Mouse (Mus musculus) megakaryocyte, embryonic 14.5 days (primary cell): ENCODE measurements around the gene L3hypdh. TPM values are rescaled to one million over a fixed set of nuclear protein-coding genes. Genes with fewer than 3 reads are reported as not detected.

ENCODE experiments used
- H3K27me3 ChIP-seq: replicated peaks from 2 replicates; pipeline ENCODE3; 2012; ENCODE audit warnings: inconsistent platforms
- H3K36me3 ChIP-seq: replicated peaks from 2 replicates; pipeline ENCODE3; 2012; ENCODE audit warnings: low read length, inconsistent platforms, mixed read lengths
- H3K4me1 ChIP-seq: 2 replicates; pipeline ENCODE4 v1.6.1; 2012; ENCODE audit warnings: inconsistent platforms
- H3K4me3 ChIP-seq: replicated peaks from 2 replicates; pipeline ENCODE3; 2012; ENCODE audit warnings: moderate library complexity, mild to moderate bottlenecking, inconsistent platforms
- H3K9me3 ChIP-seq: 2 replicates; pipeline ENCODE4 v1.6.1; 2012; ENCODE audit warnings: inconsistent platforms
- FLI1 ChIP-seq: IDR thresholded peaks from 2 replicates; pipeline ENCODE4 v1.6.1; 2012; ENCODE audit warnings: low read length, inconsistent platforms, mixed read lengths
- GATA1 ChIP-seq: IDR thresholded peaks from 3 replicates; pipeline ENCODE4 v1.6.1; 2012; ENCODE audit warnings: mixed read lengths, low read length, inconsistent platforms, borderline replicate concordance
- polyA plus RNA-seq: library from polyadenylated mRNA; stranded (reverse); fragments of >175 nt; gene quantifications from 2 replicates; pipeline ENCODE4 v1.2.3, GENCODE M21; 2012; ENCODE audit warnings: low replicate concordance; ENCODE audit not compliant: insufficient read depth

The L3hypdh gene
- polyA plus RNA-seq, result 0.09 and 1.2 TPM in 2 replicates

- peaks cover 10% of the 10 kb centered on the region for H3K36me3 ChIP-seq
- TF ChIP-seq FLI1, result no peak
- TF ChIP-seq GATA1, result no peak
- H3K9me3 ChIP-seq, result no peaks in the 10 kb centered on the region
- peaks cover 34% of the 10 kb centered on the region for H3K4me1 ChIP-seq
- peaks cover 14% of the 10 kb centered on the region for H3K27me3 ChIP-seq
- peak within 1 kb of the TSS; percentile 96 for H3K4me3 ChIP-seq
These were observed at the start of gene L3hypdh, which contains the start of gene Jkamp for GRCm38 (mm10) chr12:72085329-72086165. L3hypdh (minus strand) TSS chr12:72085439. Jkamp (plus strand) TSS chr12:72085589.

- Histone ChIP-seq H3K27me3 (no peaks in the 10 kb centered on the region), H3K4me1 (no peaks in the 10 kb centered on the region), H3K9me3 (peaks cover 10% of the 10 kb centered on the region), H3K36me3 (no peaks in the 10 kb centered on the region), H3K4me3 (no peak overlapping the region)
- TF ChIP-seq GATA1 (no peak), FLI1 (no peak)
These were observed 44.0 kb upstream of the L3hypdh start for GRCm38 (mm10) chr12:72129203-72129602.

GRCm38 (mm10) chr12:72115686-72116345 is 30.6 kb upstream of the L3hypdh start:
- peaks cover 4% of the 10 kb centered on the region; the same call in 1 of the 2 replicates for H3K9me3 ChIP-seq
- H3K4me3 ChIP-seq, result no peak overlapping the region
- peaks cover 11% of the 10 kb centered on the region for H3K27me3 ChIP-seq
- peaks cover 4% of the 10 kb centered on the region; the same call in 1 of the 2 replicates for H3K4me1 ChIP-seq
- no peaks in the 10 kb centered on the region for H3K36me3 ChIP-seq
- no peak for TF ChIP-seq GATA1
- TF ChIP-seq FLI1, result no peak

GRCm38 (mm10) chr12:72115126-72115525 is 29.9 kb upstream of the L3hypdh start:
- Histone ChIP-seq H3K27me3 (peaks cover 11% of the 10 kb centered on the region), H3K9me3 (no peaks in the 10 kb centered on the region), H3K4me1 (peaks cover 4% of the 10 kb centered on the region; the same call in 1 of the 2 replicates), H3K4me3 (no peak overlapping the region), H3K36me3 (no peaks in the 10 kb centered on the region)
- no peak for TF ChIP-seq GATA1
- no peak for TF ChIP-seq FLI1

GRCm38 (mm10) chr12:72104525-72105281 is 19.5 kb upstream of the L3hypdh start:
- H3K36me3 ChIP-seq, result peaks cover 19% of the 10 kb centered on the region
- no peak for TF ChIP-seq FLI1
- TF ChIP-seq GATA1, result no peak
- H3K4me1 ChIP-seq, result peaks cover 16% of the 10 kb centered on the region
- peak overlapping the region; percentile 31 for H3K4me3 ChIP-seq
- H3K9me3 ChIP-seq, result no peaks in the 10 kb centered on the region
- H3K27me3 ChIP-seq, result peaks cover 10% of the 10 kb centered on the region

GRCm38 (mm10) chr12:72104027-72104426 is 18.8 kb upstream of the L3hypdh start:
- no peak overlapping the region for H3K4me3 ChIP-seq
- H3K27me3 ChIP-seq, result peaks cover 9% of the 10 kb centered on the region
- TF ChIP-seq GATA1 (no peak), FLI1 (no peak)
- peaks cover 16% of the 10 kb centered on the region for H3K4me1 ChIP-seq
- H3K36me3 ChIP-seq, result peaks cover 26% of the 10 kb centered on the region
- no peaks in the 10 kb centered on the region for H3K9me3 ChIP-seq

GRCm38 (mm10) chr12:72102776-72103175 is 17.5 kb upstream of the L3hypdh start:
- peaks cover 16% of the 10 kb centered on the region for H3K4me1 ChIP-seq
- H3K36me3 ChIP-seq, result peaks cover 33% of the 10 kb centered on the region
- H3K4me3 ChIP-seq, result no peak overlapping the region
- peaks cover 7% of the 10 kb centered on the region for H3K27me3 ChIP-seq
- H3K9me3 ChIP-seq, result no peaks in the 10 kb centered on the region
- TF ChIP-seq FLI1 (no peak), GATA1 (no peak)

- TF ChIP-seq FLI1 (no peak), GATA1 (no peak)
- H3K4me1 ChIP-seq, result 0 out of 2 replicates have a peak, but pooled peaks cover 4% of the 10 kb centered on the region
- no peaks in the 10 kb centered on the region for H3K27me3 ChIP-seq
- H3K9me3 ChIP-seq, result 0 out of 2 replicates have a peak, but pooled peaks cover 3% of the 10 kb centered on the region
- H3K36me3 ChIP-seq, result peaks cover 90% of the 10 kb centered on the region
- H3K4me3 ChIP-seq, result no peak overlapping the region
These were observed 11.7 kb upstream of the L3hypdh start for GRCm38 (mm10) chr12:72096966-72097365.

GRCm38 (mm10) chr12:72089802-72090201 is 4.6 kb upstream of the L3hypdh start:
- Histone ChIP-seq H3K4me3 (no peak overlapping the region), H3K36me3 (peaks cover 49% of the 10 kb centered on the region), H3K4me1 (peaks cover 21% of the 10 kb centered on the region), H3K27me3 (peaks cover 1% of the 10 kb centered on the region), H3K9me3 (0 out of 2 replicates have a peak, but pooled peaks cover 3% of the 10 kb centered on the region)
- no peak for TF ChIP-seq GATA1
- TF ChIP-seq FLI1, result no peak
